Mouse (Mus musculus) heart, embryonic 10.5 days (tissue): ENCODE data around the gene Nckap5. TPM values are rescaled to one million over a fixed set of nuclear protein-coding genes. Genes with fewer than 3 reads are reported as not detected.
A peak's percentile ranks its signal among the peaks of the same experiment; 100 is the strongest.

Experiments
- DNase-seq: peaks from one replicate; pipeline ENCODE4 v3.0.0-alpha.2; 2017; ENCODE audit warnings: low spot score
- H3K27ac ChIP-seq: fragments of 300-500 bp; sonication (generic); 2 replicates; pipeline ENCODE4 v1.5.1; 2016; ENCODE audit warnings: mild to moderate bottlenecking
- H3K27me3 ChIP-seq: fragments of 300-500 bp; sonication (generic); 2 replicates; pipeline ENCODE4 v1.6.1; 2016; ENCODE audit warnings: mild to moderate bottlenecking; ENCODE audit not compliant: poor library complexity, insufficient read depth, severe bottlenecking
- H3K36me3 ChIP-seq: fragments of 300-500 bp; sonication (generic); 2 replicates; pipeline ENCODE4 v1.6.1; 2016; ENCODE audit warnings: mild to moderate bottlenecking, moderate library complexity
- H3K4me1 ChIP-seq: fragments of 300-500 bp; sonication (generic); 2 replicates; pipeline ENCODE4 v1.6.1; 2016; ENCODE audit warnings: mild to moderate bottlenecking
- H3K4me3 ChIP-seq: fragments of 300-500 bp; sonication (generic); 2 replicates; pipeline ENCODE4 v1.5.1; 2016; ENCODE audit warnings: mild to moderate bottlenecking, moderate library complexity
- H3K9me3 ChIP-seq: fragments of 300-500 bp; sonication (generic); 2 replicates; pipeline ENCODE4 v1.6.1; 2016; ENCODE audit warnings: mild to moderate bottlenecking, moderate library complexity
- WGBS: fragments of 180-500 bp; shearing (Covaris S2); methylation state at CpG from one replicate; pipeline ENCODE4 v1.1.7; 2016; 5-methylcytosine and 5-hydroxymethylcytosine counted together
- polyA plus RNA-seq: library from polyadenylated mRNA; unstranded; fragments of >200 nt; fragmentation: Nextera tagmentation; extraction: Ambion mirVana; gene quantifications from 2 replicates; pipeline ENCODE4 v1.2.1, GENCODE M21; 2016

The Nckap5 gene
- polyA plus RNA-seq, 1 experiment from 2014 or later: 2.3 TPM

DNA sequence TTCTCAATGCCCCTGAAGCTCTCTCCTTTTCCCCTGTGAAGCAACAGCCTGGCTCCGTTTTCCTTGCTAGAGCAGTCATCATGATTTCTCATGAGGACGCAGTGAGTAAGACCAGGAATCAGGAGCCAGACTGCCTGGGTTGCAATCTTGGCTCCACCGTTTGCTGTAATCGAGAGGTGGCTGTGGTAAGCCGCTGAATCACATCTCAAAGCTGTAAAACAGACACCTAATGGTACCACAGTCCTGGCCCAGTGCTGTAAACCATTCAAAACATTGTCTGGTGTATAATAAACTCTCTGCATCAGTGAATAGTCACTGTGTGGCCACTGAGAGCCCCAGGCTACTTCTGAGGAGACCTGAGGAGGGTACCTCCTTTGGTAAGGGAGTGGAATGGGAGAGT lies 74.9 kb downstream of the Nckap5 start:
- no peaks in the 10 kb centered on the region for H3K27me3 ChIP-seq
- no peaks in the 10 kb centered on the region for H3K36me3 ChIP-seq
- H3K9me3 ChIP-seq: no peaks in the 10 kb centered on the region
- no peak for DNase-seq
- no peak overlapping the region for H3K27ac ChIP-seq
- H3K4me1 ChIP-seq: no peaks in the 10 kb centered on the region
- 67% methylated on average over 5 of the region's 5 CpGs for WGBS
- no peak overlapping the region for H3K4me3 ChIP-seq

- no peak overlapping the region for H3K27ac ChIP-seq
- no peaks in the 10 kb centered on the region for H3K36me3 ChIP-seq
- H3K4me1 ChIP-seq: no peaks in the 10 kb centered on the region
- DNase-seq: no peak
- no peaks in the 10 kb centered on the region for H3K9me3 ChIP-seq
- no peak overlapping the region for H3K4me3 ChIP-seq
- no peaks in the 10 kb centered on the region for H3K27me3 ChIP-seq
Observed at GRCm38 (mm10) chr1:126753611-126754010, 77.0 kb downstream of the Nckap5 start.

GRCm38 (mm10) chr1:126752247-126753037 lies 78.2 kb downstream of the Nckap5 start:
- DNase-seq: no peak
- H3K4me3 ChIP-seq: no peak overlapping the region
- H3K27ac ChIP-seq: no peak overlapping the region
- no peaks in the 10 kb centered on the region for H3K36me3 ChIP-seq
- H3K27me3 ChIP-seq: no peaks in the 10 kb centered on the region
- no peaks in the 10 kb centered on the region for H3K9me3 ChIP-seq
- WGBS: 73% methylated on average over 13 of the region's 13 CpGs
- no peaks in the 10 kb centered on the region for H3K4me1 ChIP-seq

- 86% methylated on average over 6 of the region's 6 CpGs for WGBS
- no peaks in the 10 kb centered on the region for H3K36me3 ChIP-seq
Observed at GRCm38 (mm10) chr1:126751137-126751536, 79.5 kb downstream of the Nckap5 start.

DNA sequence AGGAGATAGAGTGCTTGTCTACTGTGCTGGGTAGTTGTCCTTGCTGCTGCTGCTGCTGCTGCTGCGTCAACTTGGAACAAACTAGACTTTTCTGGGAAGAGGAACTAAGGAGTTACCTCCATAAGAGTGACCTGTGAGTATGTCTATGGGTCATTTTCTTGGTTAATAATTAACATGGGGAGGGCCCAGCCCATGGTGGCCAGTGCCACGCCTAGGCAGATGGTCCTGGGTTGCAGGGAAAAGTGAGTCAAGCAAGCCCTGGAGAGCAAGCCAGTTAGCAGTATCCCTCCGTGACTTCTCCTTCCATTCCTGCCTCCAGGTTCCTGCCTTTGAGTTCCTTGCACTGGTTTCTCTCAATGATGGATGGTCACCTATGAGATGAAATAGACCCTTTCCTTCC lies 80.4 kb downstream of the Nckap5 start:
- Histone ChIP-seq H3K4me1 (no peaks in the 10 kb centered on the region), H3K9me3 (no peaks in the 10 kb centered on the region), H3K36me3 (no peaks in the 10 kb centered on the region), H3K27me3 (no peaks in the 10 kb centered on the region), H3K27ac (no peak overlapping the region), H3K4me3 (no peak overlapping the region)
- 84% methylated on average over 3 of the region's 3 CpGs for WGBS
- no peak for DNase-seq

More at GRCm38 (mm10) chr1:126751137-126751536, 79.5 kb downstream of the Nckap5 start:
- no peaks in the 10 kb centered on the region for H3K9me3 ChIP-seq
- no peaks in the 10 kb centered on the region for H3K27me3 ChIP-seq
- DNase-seq: no peak
- no peak overlapping the region for H3K4me3 ChIP-seq
- no peaks in the 10 kb centered on the region for H3K4me1 ChIP-seq
- no peak overlapping the region for H3K27ac ChIP-seq

DNA sequence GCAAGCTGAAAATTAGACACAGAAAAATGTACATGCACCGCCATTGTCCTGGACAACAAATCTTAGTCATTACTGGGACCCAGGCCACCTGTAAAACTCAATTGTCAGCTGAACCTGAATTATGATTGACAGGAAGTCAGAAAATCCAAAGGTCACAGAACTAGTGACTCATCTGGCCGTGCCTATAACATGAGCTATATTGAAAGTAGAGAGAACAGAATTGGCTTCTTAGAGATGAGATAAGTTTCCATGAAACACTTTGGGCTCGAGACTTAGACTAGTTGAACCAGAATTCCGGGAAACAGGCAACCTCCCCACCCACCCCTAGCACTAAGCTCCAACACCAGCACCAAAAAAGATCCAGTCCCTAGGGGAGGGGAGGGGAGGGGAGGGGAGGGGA lies 82.7 kb downstream of the Nckap5 start:
- no peak overlapping the region for H3K4me3 ChIP-seq
- no peaks in the 10 kb centered on the region for H3K4me1 ChIP-seq
- no peaks in the 10 kb centered on the region for H3K36me3 ChIP-seq
- 84% methylated on average over 4 of the region's 4 CpGs for WGBS
- no peak overlapping the region for H3K27ac ChIP-seq
- no peaks in the 10 kb centered on the region for H3K9me3 ChIP-seq
- DNase-seq: no peak
- no peaks in the 10 kb centered on the region for H3K27me3 ChIP-seq

- H3K27ac ChIP-seq: no peak overlapping the region
- no peak overlapping the region for H3K4me3 ChIP-seq
- no peak for DNase-seq
- WGBS: 54% methylated on average over 4 of the region's 4 CpGs
- no peaks in the 10 kb centered on the region for H3K27me3 ChIP-seq
- no peaks in the 10 kb centered on the region for H3K36me3 ChIP-seq
- no peaks in the 10 kb centered on the region for H3K4me1 ChIP-seq
- no peaks in the 10 kb centered on the region for H3K9me3 ChIP-seq
Observed at GRCm38 (mm10) chr1:126745482-126746136, 85.0 kb downstream of the Nckap5 start.

- no peak for DNase-seq
- WGBS: 85% methylated on average over 14 of the region's 14 CpGs
- Histone ChIP-seq H3K9me3 (no peaks in the 10 kb centered on the region), H3K27ac (no peak overlapping the region), H3K36me3 (no peaks in the 10 kb centered on the region), H3K27me3 (no peaks in the 10 kb centered on the region), H3K4me1 (no peaks in the 10 kb centered on the region), H3K4me3 (no peak overlapping the region)
Observed at GRCm38 (mm10) chr1:126744631-126745305, 85.8 kb downstream of the Nckap5 start.

DNA sequence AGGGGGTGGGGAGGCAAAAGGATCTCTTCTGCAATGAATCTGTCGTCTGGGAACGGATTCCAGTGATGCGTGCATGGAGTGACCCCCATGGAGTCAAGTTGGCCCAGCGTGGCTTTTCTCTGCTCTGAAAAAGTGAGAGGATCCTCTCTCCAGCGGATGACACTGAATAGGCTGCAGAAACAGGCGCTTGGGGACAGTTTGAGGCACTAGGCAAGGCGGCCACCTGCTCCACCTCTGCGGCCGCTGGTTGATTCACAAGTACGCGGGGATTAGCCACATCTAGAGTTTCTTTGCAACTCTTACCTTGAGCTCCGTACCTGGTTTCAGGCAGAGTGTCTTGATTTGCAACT lies 92.3 kb downstream of the Nckap5 start:
- H3K27ac ChIP-seq: no peak overlapping the region
- no peak for DNase-seq
- no peaks in the 10 kb centered on the region for H3K9me3 ChIP-seq
- peak overlapping the region; percentile 60 for H3K4me3 ChIP-seq
- 7% methylated on average over 12 of the region's 12 CpGs for WGBS
- peaks cover 14% of the 10 kb centered on the region for H3K4me1 ChIP-seq
- H3K27me3 ChIP-seq: no peaks in the 10 kb centered on the region
- H3K36me3 ChIP-seq: no peaks in the 10 kb centered on the region

- Histone ChIP-seq H3K27ac (peak overlapping the region; percentile 72), H3K27me3 (no peaks in the 10 kb centered on the region), H3K4me3 (peak overlapping the region; percentile 60), H3K9me3 (no peaks in the 10 kb centered on the region), H3K36me3 (no peaks in the 10 kb centered on the region), H3K4me1 (peaks cover 14% of the 10 kb centered on the region)
- DNase-seq: no peak
- 8% methylated on average over 18 of the region's 18 CpGs for WGBS
Observed at GRCm38 (mm10) chr1:126737554-126738290, 92.9 kb downstream of the Nckap5 start.

GRCm38 (mm10) chr1:126731691-126732090 lies 98.9 kb downstream of the Nckap5 start:
- no peaks in the 10 kb centered on the region for H3K9me3 ChIP-seq
- no peak overlapping the region for H3K27ac ChIP-seq
- H3K36me3 ChIP-seq: no peaks in the 10 kb centered on the region
- H3K4me3 ChIP-seq: no peak overlapping the region
- no peak for DNase-seq
- peaks cover 3% of the 10 kb centered on the region; the same call in 1 of the 2 replicates for H3K4me1 ChIP-seq
- H3K27me3 ChIP-seq: no peaks in the 10 kb centered on the region

DNA sequence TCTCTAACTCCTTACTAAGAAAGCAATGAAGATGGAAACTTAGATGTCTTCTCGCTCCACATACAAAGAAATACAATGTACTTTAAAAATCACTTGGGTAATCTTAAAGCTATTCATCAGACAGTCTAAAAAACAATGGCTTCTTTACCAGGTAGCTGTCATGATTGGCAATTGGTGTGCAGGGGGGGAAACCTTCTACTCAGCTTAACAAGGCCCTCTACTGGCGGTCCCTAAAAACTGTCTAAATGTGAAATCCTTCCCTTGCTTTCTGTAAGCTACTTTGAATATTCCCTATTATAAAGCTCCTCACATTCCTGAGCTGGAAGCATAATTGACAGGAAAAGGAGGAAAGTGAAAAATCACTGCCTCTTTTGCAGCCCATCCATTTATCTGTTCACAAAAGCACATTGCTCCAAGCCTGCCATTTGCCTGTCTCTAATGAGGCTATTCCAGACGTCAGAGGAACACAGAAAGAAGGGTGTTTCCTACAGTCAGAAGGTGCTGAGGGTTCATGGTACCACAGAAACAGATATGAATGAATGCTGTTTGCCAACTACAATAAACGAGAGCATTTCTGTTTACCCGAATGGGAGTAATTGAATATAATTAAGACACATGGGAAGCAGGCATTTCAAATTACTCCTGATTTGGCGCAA lies 104.1 kb downstream of the Nckap5 start:
- Histone ChIP-seq H3K9me3 (no peaks in the 10 kb centered on the region), H3K36me3 (no peaks in the 10 kb centered on the region), H3K4me1 (no peaks in the 10 kb centered on the region), H3K27me3 (no peaks in the 10 kb centered on the region), H3K27ac (no peak overlapping the region), H3K4me3 (no peak overlapping the region)
- no peak for DNase-seq
- WGBS: 59% methylated on average over 6 of the region's 6 CpGs
